Mouse (Mus musculus) CD4-positive helper T cell, adult 2 months (primary cell): ENCODE results near the gene Gabrr1.

Experiments used
- DNase-seq: peaks from one replicate; pipeline ENCODE4 v3.0.0-alpha.2; 2012; ENCODE audit warnings: low read depth, missing footprints, low spot score

The Gabrr1 gene

DNA sequence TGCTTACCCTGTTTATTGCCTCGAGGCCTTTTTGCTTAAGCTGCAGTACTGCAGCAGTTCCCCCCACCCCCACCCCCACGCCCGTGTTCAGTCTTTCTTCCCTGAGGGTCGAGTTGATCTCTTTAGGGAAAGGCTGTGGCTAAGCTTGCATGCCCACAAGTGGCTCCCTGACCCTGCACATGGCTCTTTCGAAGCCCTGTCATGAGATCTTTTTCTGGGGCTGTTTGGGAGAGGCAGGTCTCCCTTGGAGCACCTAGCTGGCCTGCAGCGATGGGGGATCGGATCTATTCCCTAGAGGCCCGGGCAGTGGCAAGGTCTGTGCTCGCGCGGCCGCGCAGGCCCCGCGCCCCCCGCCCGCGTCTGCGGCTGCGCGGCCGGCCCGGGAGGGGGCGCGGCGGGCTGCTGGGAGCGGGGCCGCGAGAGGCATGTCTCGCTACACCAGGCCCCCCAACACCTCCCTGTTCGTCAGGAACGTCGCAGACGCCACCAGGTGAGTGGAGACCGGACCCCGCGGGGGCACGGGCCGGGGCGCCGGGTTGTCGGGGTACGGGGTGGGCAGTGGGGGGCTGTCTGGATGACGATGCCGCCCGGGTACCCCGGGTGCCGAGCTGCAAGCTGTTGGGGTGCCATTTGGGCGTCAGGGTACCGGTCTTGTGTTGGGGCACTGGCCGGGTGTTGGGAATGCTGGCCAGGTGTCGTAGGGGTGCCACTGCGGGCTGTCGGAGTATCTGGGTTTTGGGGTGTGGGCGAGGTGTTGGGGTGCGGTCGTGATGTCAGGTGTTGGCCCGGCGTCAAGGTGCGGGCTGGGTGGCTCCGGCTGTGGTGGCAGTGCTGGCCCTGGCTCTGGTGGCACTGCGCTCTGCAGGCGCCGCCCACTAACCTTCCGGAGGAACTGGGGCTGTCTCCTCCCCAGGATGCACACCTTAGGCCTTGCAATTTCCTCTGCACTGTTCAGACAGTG lies 76.8 kb downstream of the Gabrr1 start, which contains the start of gene Srsf12:
Gene Srsf12 (plus strand): TSS at position 111 of the 961 bp plus-strand sequence.
- DNase-seq: peak; percentile 79
